Mouse (Mus musculus) hindbrain, postnatal 0 days (tissue): ENCODE results near the gene Chrm2. TPM values are rescaled to one million over a fixed set of nuclear protein-coding genes. Genes with fewer than 3 reads are reported as not detected.

ENCODE experiments used
- ATAC-seq: fragments of 200-750 bp; cut with Nextera tagmentation; 2 replicates; pipeline ENCODE4 v1.8.0; 2017; ENCODE audit warnings: mild to moderate bottlenecking, moderate TSS enrichment, moderate library complexity
- DNase-seq: peaks from one replicate; pipeline ENCODE4 v3.0.0-alpha.2; 2015; ENCODE audit warnings: low spot score
- H3K27ac ChIP-seq: fragments of 300-500 bp; sonication (generic); 2 replicates; pipeline ENCODE4 v1.5.1; 2014; ENCODE audit warnings: mild to moderate bottlenecking
- H3K27me3 ChIP-seq: fragments of 300-500 bp; sonication (generic); 2 replicates; pipeline ENCODE4 v1.6.1; 2014; ENCODE audit warnings: low read length, mixed read lengths; ENCODE audit not compliant: insufficient read depth
- H3K36me3 ChIP-seq: fragments of 300-500 bp; sonication (generic); 2 replicates; pipeline ENCODE4 v1.6.1; 2014; ENCODE audit warnings: low read length, mixed read lengths; ENCODE audit not compliant: insufficient read depth
- H3K4me1 ChIP-seq: fragments of 300-500 bp; sonication (generic); 2 replicates; pipeline ENCODE4 v1.6.1; 2014; ENCODE audit warnings: antibody characterized with exemption, low read length, mixed read lengths; ENCODE audit not compliant: insufficient read depth
- H3K4me2 ChIP-seq: fragments of 300-500 bp; sonication (generic); 2 replicates; pipeline ENCODE4 v1.6.1; 2014; ENCODE audit warnings: low read depth, mild to moderate bottlenecking, low read length, moderate library complexity, mixed read lengths
- H3K4me3 ChIP-seq: fragments of 300-500 bp; sonication (generic); 2 replicates; pipeline ENCODE4 v1.5.1; 2014; ENCODE audit warnings: low read length
- H3K9ac ChIP-seq: fragments of 300-500 bp; sonication (generic); replicated peaks from 2 replicates; pipeline ENCODE4 v1.6.1; 2014; ENCODE audit warnings: mild to moderate bottlenecking, low read length, moderate library complexity, mixed read lengths
- H3K9me3 ChIP-seq: fragments of 300-500 bp; sonication (generic); 2 replicates; pipeline ENCODE4 v1.6.1; 2016; ENCODE audit warnings: low read length, mixed read lengths
- CTCF ChIP-seq: IDR thresholded peaks from 2 replicates; pipeline ENCODE4 v1.5.1; 2016; ENCODE audit warnings: antibody characterized with exemption, control low read depth, low read depth
- WGBS: fragments of 180-500 bp; shearing (Covaris S2); extraction: QIAGEN DNeasy Blood & Tissue Kit; methylation state at CpG from one replicate; pipeline ENCODE4 v1.1.7; 2014; 5-methylcytosine and 5-hydroxymethylcytosine counted together
- polyA plus RNA-seq: library from polyadenylated mRNA; unstranded; fragments of >200 nt; fragmentation: Nextera tagmentation; extraction: Ambion mirVana; gene quantifications from 2 replicates; pipeline ENCODE4 v1.2.1, GENCODE M21; 2015
- total RNA-seq: library from RNA; depleted of rRNA; stranded (reverse); fragments of >200 nt; gene quantifications from 2 replicates; pipeline ENCODE4 v1.2.3, GENCODE M21; 2014; rRNA removed

Chrm2 gene
- total RNA-seq: 15.9 and 16.6 TPM in 2 replicates
- 8.3 and 8.9 TPM in 2 replicates for polyA plus RNA-seq

- Histone ChIP-seq H3K36me3 (no peaks in the 10 kb centered on the region), H3K27ac (peak within 1 kb of the TSS; percentile 41; the same call in 1 of the 2 replicates), H3K4me2 (peak within 1 kb of the TSS; percentile 86), H3K9me3 (no peaks in the 10 kb centered on the region), H3K4me1 (peaks cover 5% of the 10 kb centered on the region; the same call in 1 of the 2 replicates), H3K27me3 (peaks cover 7% of the 10 kb centered on the region; the same call in 1 of the 2 replicates), H3K9ac (peak within 1 kb of the TSS; percentile 51), H3K4me3 (peak within 1 kb of the TSS; percentile 48)
- 3% methylated on average over 30 of the region's 30 CpGs for WGBS
- DNase-seq (peak; percentile 76), ATAC-seq (peak; percentile 71)
- TF ChIP-seq CTCF: no peak
Observed at GRCm38 (mm10) chr6:36387612-36388400, at the start of gene Chrm2. TSS of gene Chrm2 (plus strand) at chr6:36388084.

DNA sequence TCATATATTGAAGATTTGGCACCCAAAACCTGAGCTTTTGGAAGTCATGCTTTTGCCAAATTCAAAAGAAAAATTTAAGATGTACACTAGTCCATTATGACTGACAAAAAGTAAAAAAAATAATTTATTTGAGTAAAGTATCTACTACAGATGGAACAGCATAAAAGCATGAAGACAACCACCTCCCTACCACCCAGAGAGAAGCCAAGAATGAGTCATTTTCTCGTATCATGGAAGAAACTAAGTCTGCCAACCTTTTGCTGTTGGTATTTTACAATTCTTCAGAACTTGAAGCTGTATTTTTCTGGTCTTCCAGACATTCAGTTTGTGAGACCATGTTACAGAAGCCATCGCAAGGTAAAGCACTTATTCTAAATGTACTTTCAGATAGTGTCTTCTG is 13.9 kb upstream of the Chrm2 start:
- Histone ChIP-seq H3K4me3 (no peak overlapping the region), H3K9ac (no peak overlapping the region), H3K4me1 (no peaks in the 10 kb centered on the region), H3K27ac (no peak overlapping the region), H3K4me2 (no peak overlapping the region), H3K9me3 (no peaks in the 10 kb centered on the region), H3K36me3 (no peaks in the 10 kb centered on the region), H3K27me3 (no peaks in the 10 kb centered on the region)
- DNase-seq (no peak), ATAC-seq (no peak)
- 86% methylated on average over 2 of the region's 2 CpGs for WGBS
- no peak for TF ChIP-seq CTCF

DNA sequence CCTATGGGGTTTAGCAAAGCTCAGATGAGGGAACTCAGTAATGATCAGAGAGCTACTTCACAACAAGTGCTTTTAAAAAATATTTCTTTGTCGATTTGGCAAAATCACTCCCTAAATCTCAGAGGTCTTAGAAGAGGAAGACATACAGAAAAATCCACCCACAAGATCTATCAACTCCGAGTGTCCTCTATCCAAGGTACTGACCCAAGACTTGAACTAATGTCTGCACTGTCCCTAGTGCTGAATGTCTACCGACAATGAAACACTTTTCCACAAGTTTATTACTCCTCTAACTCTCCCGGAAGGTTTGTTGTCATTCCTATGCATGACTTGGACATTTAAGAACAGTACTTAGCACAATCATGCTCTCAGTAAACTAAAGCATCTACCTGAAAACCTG is 9.9 kb upstream of the Chrm2 start:
- TF ChIP-seq CTCF: no peak
- Histone ChIP-seq H3K27me3 (no peaks in the 10 kb centered on the region), H3K4me2 (no peak overlapping the region), H3K4me3 (no peak overlapping the region), H3K27ac (no peak overlapping the region), H3K9ac (no peak overlapping the region), H3K36me3 (no peaks in the 10 kb centered on the region), H3K9me3 (no peaks in the 10 kb centered on the region), H3K4me1 (no peaks in the 10 kb centered on the region)
- ATAC-seq (no peak), DNase-seq (no peak)
- WGBS: 74% methylated on average over 4 of the region's 4 CpGs

DNA sequence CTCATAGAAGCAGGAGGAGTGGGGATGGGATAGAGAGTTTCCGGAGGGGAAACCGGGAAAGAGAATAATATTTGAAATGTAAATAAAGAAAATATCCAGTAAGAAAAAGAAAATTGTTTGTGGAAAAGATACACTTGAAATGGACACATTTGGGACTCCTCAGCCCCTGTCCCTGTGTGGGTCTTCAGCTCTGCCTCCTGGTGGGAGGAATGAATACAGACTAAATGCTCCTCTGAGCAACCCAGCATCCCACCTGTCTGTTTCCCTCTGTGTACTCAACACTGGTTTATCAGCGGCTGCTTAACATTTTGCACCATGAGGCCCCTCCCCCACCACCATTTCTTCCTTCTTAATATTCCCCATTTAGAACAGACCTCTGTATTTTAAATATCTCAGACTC is 3.8 kb upstream of the Chrm2 start:
- Histone ChIP-seq H3K27me3 (no peaks in the 10 kb centered on the region), H3K4me2 (no peak overlapping the region), H3K4me1 (peaks cover 1% of the 10 kb centered on the region; the same call in 1 of the 2 replicates), H3K9ac (no peak overlapping the region), H3K36me3 (no peaks in the 10 kb centered on the region), H3K4me3 (no peak overlapping the region), H3K27ac (no peak overlapping the region), H3K9me3 (no peaks in the 10 kb centered on the region)
- DNase-seq (no peak), ATAC-seq (no peak)
- TF ChIP-seq CTCF: peak; percentile 35; the same call in 1 of the 2 replicates
- 48% methylated on average over 3 of the region's 3 CpGs for WGBS

DNA sequence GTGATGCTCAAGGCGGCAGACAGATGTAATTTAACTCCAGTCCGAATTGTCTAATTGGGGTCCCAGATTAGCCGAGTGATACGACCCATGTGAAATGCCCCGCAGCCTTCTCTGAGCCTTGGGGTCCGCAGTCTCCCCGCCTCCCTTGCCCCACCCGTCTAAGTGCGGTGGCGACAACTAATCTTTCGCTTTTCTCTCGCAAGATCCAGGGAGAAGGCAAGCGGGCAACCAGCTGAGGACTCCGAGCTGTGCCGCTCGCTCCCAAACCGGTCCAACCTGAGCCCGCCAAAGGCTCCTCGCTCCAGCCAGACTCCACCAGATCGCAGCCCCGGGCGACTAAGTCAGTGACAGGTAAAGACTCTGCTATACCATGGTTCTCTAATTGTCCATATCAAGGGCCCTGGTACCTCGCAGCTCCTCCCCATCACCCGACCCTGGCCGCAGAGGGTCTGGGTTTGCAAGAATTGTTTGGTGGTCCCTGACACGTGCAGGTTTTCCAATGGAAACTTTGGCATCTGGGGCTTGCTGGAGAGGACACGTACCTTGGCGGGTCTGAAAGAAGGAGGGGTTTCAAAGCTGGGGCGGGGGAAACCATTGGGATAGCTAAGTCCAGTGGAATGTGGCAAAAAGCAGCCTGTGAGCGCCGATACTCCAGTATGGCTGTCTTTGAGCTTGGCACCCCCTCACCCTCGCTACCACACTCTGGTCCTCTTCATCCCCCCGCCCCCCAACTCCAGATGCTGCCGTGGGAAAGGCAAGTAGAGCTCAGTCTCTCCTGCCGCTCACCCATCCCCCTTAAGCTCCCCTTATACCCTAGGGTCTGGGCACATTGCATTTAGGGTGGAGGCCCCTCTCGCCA is 746 bp downstream of the Chrm2 start:
- peak; percentile 27 for DNase-seq
- TF ChIP-seq CTCF: no peak
- Histone ChIP-seq H3K36me3 (no peaks in the 10 kb centered on the region), H3K9me3 (no peaks in the 10 kb centered on the region), H3K4me2 (peak overlapping the region; percentile 86), H3K9ac (peak overlapping the region; percentile 51), H3K27me3 (peaks cover 7% of the 10 kb centered on the region; the same call in 1 of the 2 replicates), H3K27ac (peak overlapping the region; percentile 41; the same call in 1 of the 2 replicates), H3K4me1 (peaks cover 5% of the 10 kb centered on the region; the same call in 1 of the 2 replicates), H3K4me3 (peak overlapping the region; percentile 48)
- peak; percentile 51 for ATAC-seq
- under 1% methylated on average over 35 of the region's 36 CpGs for WGBS

DNA sequence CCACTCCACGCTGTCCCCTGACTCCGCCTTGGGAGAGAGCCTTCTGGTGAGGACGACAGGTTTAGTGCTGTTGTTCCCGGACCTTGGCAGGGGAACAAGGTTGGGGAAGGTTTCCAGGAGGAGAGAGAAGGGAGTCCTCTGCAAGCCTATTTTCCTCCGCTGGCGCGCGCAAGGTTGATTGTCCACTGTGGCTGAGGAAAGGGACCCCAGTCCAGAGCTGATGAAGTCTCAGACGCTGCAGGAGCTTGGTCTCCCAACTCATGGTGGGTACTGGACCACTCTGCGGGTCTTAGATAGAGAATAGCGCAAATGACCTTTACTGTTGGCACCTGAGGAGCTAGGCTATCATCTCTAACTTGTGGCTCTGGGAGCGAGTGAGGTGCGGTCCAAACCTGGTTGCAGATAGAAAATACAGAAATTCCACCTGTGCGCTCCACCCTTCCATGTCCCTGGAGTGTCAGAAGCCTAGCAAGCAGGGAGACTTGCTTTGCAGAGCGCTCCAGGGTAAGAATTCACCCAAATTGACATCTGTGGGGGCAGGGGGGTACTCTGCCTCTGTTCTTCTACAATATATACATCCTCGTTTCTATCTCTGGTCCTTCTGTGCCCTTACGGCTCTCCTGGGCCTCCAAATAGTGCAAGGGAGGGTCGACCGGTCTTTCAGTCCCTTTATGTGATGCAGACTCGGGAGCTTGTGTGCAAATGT is 1.5 kb downstream of the Chrm2 start:
- peak overlapping the region; percentile 86 for H3K4me2 ChIP-seq
- 23% methylated on average over 20 of the region's 20 CpGs for WGBS
- peak overlapping the region; percentile 51 for H3K9ac ChIP-seq
- TF ChIP-seq CTCF: no peak
- H3K27ac ChIP-seq: peak overlapping the region; percentile 41; the same call in 1 of the 2 replicates
- H3K36me3 ChIP-seq: no peaks in the 10 kb centered on the region
- peak; percentile 17 for DNase-seq
- H3K4me1 ChIP-seq: peaks cover 5% of the 10 kb centered on the region; the same call in 1 of the 2 replicates
- 0 out of 2 replicates have a peak, but pooled peaks have one; percentile 13 for ATAC-seq
- H3K9me3 ChIP-seq: no peaks in the 10 kb centered on the region
- peak overlapping the region; percentile 48 for H3K4me3 ChIP-seq
- peaks cover 7% of the 10 kb centered on the region; the same call in 1 of the 2 replicates for H3K27me3 ChIP-seq
